Mouse (Mus musculus) neural tube, embryonic 11.5 days (tissue): ENCODE data around the gene Sorbs2. TPM values are rescaled to one million over a fixed set of nuclear protein-coding genes. Genes with fewer than 3 reads are reported as not detected.

ENCODE experiments used
- ATAC-seq: fragments of 200-750 bp; cut with Nextera tagmentation; 2 replicates; pipeline ENCODE4 v1.8.0; 2017; ENCODE audit warnings: moderate number of reproducible peaks, mild to moderate bottlenecking, moderate TSS enrichment, moderate library complexity; ENCODE audit not compliant: insufficient read depth, low FRiP score, low TSS enrichment
- DNase-seq: peaks from one replicate; pipeline ENCODE4 v3.0.0-alpha.2; 2015; ENCODE audit warnings: low spot score
- H3K27ac ChIP-seq: fragments of 300-500 bp; sonication (generic); 2 replicates; pipeline ENCODE4 v1.5.1; 2014; ENCODE audit warnings: low read depth, mild to moderate bottlenecking, low read length
- H3K27me3 ChIP-seq: fragments of 300-500 bp; sonication (generic); 2 replicates; pipeline ENCODE4 v1.6.1; 2014; ENCODE audit warnings: mild to moderate bottlenecking, low read length, mixed read lengths; ENCODE audit not compliant: control insufficient read depth, insufficient read depth
- H3K36me3 ChIP-seq: fragments of 300-500 bp; sonication (generic); 2 replicates; pipeline ENCODE4 v1.6.1; 2014; ENCODE audit warnings: mild to moderate bottlenecking, low read length, moderate library complexity, mixed read lengths; ENCODE audit not compliant: control insufficient read depth, insufficient read depth
- H3K4me1 ChIP-seq: fragments of 300-500 bp; sonication (generic); 2 replicates; pipeline ENCODE4 v1.6.1; 2014; ENCODE audit warnings: low read length, mixed read lengths; ENCODE audit not compliant: control insufficient read depth, insufficient read depth
- H3K4me2 ChIP-seq: fragments of 300-500 bp; sonication (generic); 2 replicates; pipeline ENCODE4 v1.6.1; 2014; ENCODE audit warnings: low read depth, mild to moderate bottlenecking, moderate library complexity
- H3K4me3 ChIP-seq: fragments of 300-500 bp; sonication (generic); 2 replicates; pipeline ENCODE4 v1.5.1; 2014; ENCODE audit warnings: low read depth, low read length
- H3K9ac ChIP-seq: fragments of 300-500 bp; sonication (generic); 2 replicates; pipeline ENCODE4 v1.6.1; 2014; ENCODE audit warnings: mild to moderate bottlenecking, low read length
- H3K9me3 ChIP-seq: fragments of 300-500 bp; sonication (generic); 2 replicates; pipeline ENCODE4 v1.6.1; 2016; ENCODE audit warnings: low read length; ENCODE audit not compliant: control insufficient read depth
- WGBS: fragments of 180-500 bp; shearing (Covaris S2); extraction: QIAGEN DNeasy Blood & Tissue Kit; methylation state at CpG from one replicate; pipeline ENCODE4 v1.1.7; 2014; 5-methylcytosine and 5-hydroxymethylcytosine counted together
- polyA plus RNA-seq: library from polyadenylated mRNA; unstranded; fragments of >200 nt; fragmentation: Nextera tagmentation; extraction: Ambion mirVana; gene quantifications from 2 replicates; pipeline ENCODE4 v1.2.1, GENCODE M21; 2014

Gene Sorbs2
- polyA plus RNA-seq, 1 experiment from 2014 or later, result 40.9 TPM

- no peaks in the 10 kb centered on the region for H3K36me3 ChIP-seq
- no peaks in the 10 kb centered on the region for H3K4me1 ChIP-seq
- ATAC-seq, result peak; percentile 31; the same call in 1 of the 2 replicates
- DNase-seq, result peak; percentile 11
- no peak overlapping the region for H3K27ac ChIP-seq
- H3K9me3 ChIP-seq, result no peaks in the 10 kb centered on the region
- H3K9ac ChIP-seq, result peak overlapping the region; percentile 65; the same call in 1 of the 2 replicates
- H3K27me3 ChIP-seq, result no peaks in the 10 kb centered on the region
- H3K4me3 ChIP-seq, result peak overlapping the region; percentile 31
- H3K4me2 ChIP-seq, result peak overlapping the region; percentile 26
- 66% methylated on average over 7 of the region's 7 CpGs for WGBS
Measured at GRCm38 (mm10) chr8:45508521-45509104, 1.0 kb downstream of the Sorbs2 start.

DNA sequence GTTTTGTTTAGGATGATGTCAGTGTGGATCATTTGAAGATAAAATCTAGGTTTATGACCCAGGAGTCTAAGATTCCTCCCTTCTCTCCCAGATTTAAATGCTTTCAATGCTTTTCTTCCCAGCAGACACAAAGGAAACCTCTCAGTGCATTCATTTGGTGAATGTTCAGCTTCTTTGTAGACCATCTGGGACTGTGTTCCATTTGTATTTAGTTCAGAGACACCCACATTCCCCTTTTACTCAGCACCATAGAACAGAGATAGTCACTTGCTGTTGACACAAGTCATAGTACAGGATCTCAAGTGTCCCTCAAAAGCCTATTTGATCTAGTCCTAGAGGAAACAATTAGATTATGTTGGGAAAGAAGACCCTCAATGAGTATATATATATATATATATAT, 4.8 kb downstream of the Sorbs2 start:
- H3K27me3 ChIP-seq, result no peaks in the 10 kb centered on the region
- no peak overlapping the region for H3K4me2 ChIP-seq
- H3K9ac ChIP-seq, result no peak overlapping the region
- ATAC-seq (no peak), DNase-seq (no peak)
- no peaks in the 10 kb centered on the region for H3K36me3 ChIP-seq
- H3K27ac ChIP-seq, result no peak overlapping the region
- H3K9me3 ChIP-seq, result no peaks in the 10 kb centered on the region
- H3K4me3 ChIP-seq, result no peak overlapping the region
- no peaks in the 10 kb centered on the region for H3K4me1 ChIP-seq

- no peak overlapping the region for H3K4me2 ChIP-seq
- H3K27me3 ChIP-seq, result no peaks in the 10 kb centered on the region
- H3K9me3 ChIP-seq, result no peaks in the 10 kb centered on the region
- no peaks in the 10 kb centered on the region for H3K4me1 ChIP-seq
- H3K4me3 ChIP-seq, result no peak overlapping the region
- H3K36me3 ChIP-seq, result no peaks in the 10 kb centered on the region
- no peak overlapping the region for H3K27ac ChIP-seq
- H3K9ac ChIP-seq, result no peak overlapping the region
- whole genome bisulfite sequencing, result 68% methylated on average over 6 of the region's 6 CpGs
- ATAC-seq, result no peak
- no peak for DNase-seq
Measured at GRCm38 (mm10) chr8:45521595-45521994, 14.0 kb downstream of the Sorbs2 start.

- no peaks in the 10 kb centered on the region for H3K4me1 ChIP-seq
- H3K36me3 ChIP-seq, result no peaks in the 10 kb centered on the region
- H3K4me3 ChIP-seq, result no peak overlapping the region
- no peak overlapping the region for H3K9ac ChIP-seq
- ATAC-seq (no peak), DNase-seq (no peak)
- 89% methylated on average over 2 of the region's 2 CpGs for WGBS
- H3K4me2 ChIP-seq, result no peak overlapping the region
- H3K27ac ChIP-seq, result no peak overlapping the region
- no peaks in the 10 kb centered on the region for H3K27me3 ChIP-seq
- H3K9me3 ChIP-seq, result no peaks in the 10 kb centered on the region
Measured at GRCm38 (mm10) chr8:45527708-45528107, 20.1 kb downstream of the Sorbs2 start.

GRCm38 (mm10) chr8:45528890-45529289, 21.3 kb downstream of the Sorbs2 start:
- DNase-seq, result no peak
- no peak for ATAC-seq
- H3K9ac ChIP-seq, result no peak overlapping the region
- H3K27ac ChIP-seq, result no peak overlapping the region
- no peaks in the 10 kb centered on the region for H3K27me3 ChIP-seq
- H3K4me3 ChIP-seq, result no peak overlapping the region
- H3K9me3 ChIP-seq, result no peaks in the 10 kb centered on the region
- H3K4me1 ChIP-seq, result no peaks in the 10 kb centered on the region
- H3K4me2 ChIP-seq, result no peak overlapping the region
- H3K36me3 ChIP-seq, result no peaks in the 10 kb centered on the region
- 83% methylated on average over 2 of the region's 2 CpGs for WGBS

DNA sequence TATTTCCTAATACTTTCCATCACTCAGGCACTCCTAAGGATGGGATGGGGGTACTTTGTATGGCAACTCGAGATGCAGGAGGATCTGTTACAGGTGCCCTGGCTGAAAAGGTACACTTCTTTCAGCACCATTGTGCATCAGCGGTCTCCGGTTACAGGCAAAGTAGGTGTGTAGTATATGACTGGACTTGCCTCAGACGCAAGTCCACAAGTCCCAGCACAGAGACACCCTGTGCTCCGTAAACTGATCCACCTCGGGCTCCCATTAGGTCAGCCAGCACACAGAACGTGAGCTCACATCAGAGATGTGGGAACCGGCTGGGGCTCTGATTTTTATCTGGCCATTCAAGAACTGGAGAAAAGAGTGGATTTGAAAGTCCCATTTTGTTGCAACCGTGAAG, 29.0 kb downstream of the Sorbs2 start:
- Histone ChIP-seq H3K4me1 (no peaks in the 10 kb centered on the region), H3K4me3 (no peak overlapping the region), H3K27ac (no peak overlapping the region), H3K9ac (no peak overlapping the region), H3K36me3 (no peaks in the 10 kb centered on the region), H3K9me3 (no peaks in the 10 kb centered on the region), H3K4me2 (no peak overlapping the region), H3K27me3 (no peaks in the 10 kb centered on the region)
- no peak for DNase-seq
- 88% methylated on average over 9 of the region's 9 CpGs for WGBS
- no peak for ATAC-seq

GRCm38 (mm10) chr8:45540513-45540912, 32.9 kb downstream of the Sorbs2 start:
- no peaks in the 10 kb centered on the region for H3K4me1 ChIP-seq
- H3K4me2 ChIP-seq, result no peak overlapping the region
- no peak overlapping the region for H3K4me3 ChIP-seq
- DNase-seq, result no peak
- WGBS, result 63% methylated on average over 5 of the region's 5 CpGs
- H3K9ac ChIP-seq, result no peak overlapping the region
- H3K9me3 ChIP-seq, result no peaks in the 10 kb centered on the region
- no peaks in the 10 kb centered on the region for H3K36me3 ChIP-seq
- ATAC-seq, result no peak
- H3K27me3 ChIP-seq, result no peaks in the 10 kb centered on the region
- no peak overlapping the region for H3K27ac ChIP-seq

- no peak overlapping the region for H3K4me3 ChIP-seq
- no peak overlapping the region for H3K9ac ChIP-seq
- 77% methylated on average over 3 of the region's 3 CpGs for WGBS
- H3K4me1 ChIP-seq, result no peaks in the 10 kb centered on the region
- no peaks in the 10 kb centered on the region for H3K9me3 ChIP-seq
- no peak overlapping the region for H3K4me2 ChIP-seq
- DNase-seq (no peak), ATAC-seq (no peak)
- H3K27ac ChIP-seq, result no peak overlapping the region
- no peaks in the 10 kb centered on the region for H3K36me3 ChIP-seq
- H3K27me3 ChIP-seq, result no peaks in the 10 kb centered on the region
Measured at GRCm38 (mm10) chr8:45552175-45552574, 44.6 kb downstream of the Sorbs2 start.

DNA sequence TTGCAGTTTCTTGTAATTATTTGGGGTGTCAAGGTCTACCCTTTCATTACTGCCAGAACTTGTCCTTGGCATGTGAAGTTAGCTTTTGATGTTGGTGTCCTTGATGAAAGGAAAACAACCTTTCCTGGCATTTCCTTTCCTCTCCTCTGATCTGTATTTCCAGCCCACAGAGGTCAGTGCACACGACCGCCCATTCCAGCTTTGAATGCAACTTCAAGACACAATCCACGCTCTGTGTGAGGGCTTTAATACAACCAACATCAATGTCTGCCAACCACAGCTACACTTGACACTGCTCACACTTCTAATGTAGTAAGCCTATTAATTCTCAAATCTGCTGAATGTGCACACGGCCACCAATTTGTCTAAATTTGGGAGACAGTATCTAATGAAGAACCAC, 47.0 kb downstream of the Sorbs2 start:
- ATAC-seq, result no peak
- H3K4me1 ChIP-seq, result no peaks in the 10 kb centered on the region
- no peaks in the 10 kb centered on the region for H3K27me3 ChIP-seq
- 77% methylated on average over 4 of the region's 4 CpGs for WGBS
- H3K27ac ChIP-seq, result no peak overlapping the region
- no peak overlapping the region for H3K4me2 ChIP-seq
- no peak for DNase-seq
- H3K9ac ChIP-seq, result no peak overlapping the region
- no peak overlapping the region for H3K4me3 ChIP-seq
- H3K9me3 ChIP-seq, result no peaks in the 10 kb centered on the region
- no peaks in the 10 kb centered on the region for H3K36me3 ChIP-seq
